Mouse (Mus musculus): ENCODE results near the gene Arfip2.

Arfip2 gene

DNA sequence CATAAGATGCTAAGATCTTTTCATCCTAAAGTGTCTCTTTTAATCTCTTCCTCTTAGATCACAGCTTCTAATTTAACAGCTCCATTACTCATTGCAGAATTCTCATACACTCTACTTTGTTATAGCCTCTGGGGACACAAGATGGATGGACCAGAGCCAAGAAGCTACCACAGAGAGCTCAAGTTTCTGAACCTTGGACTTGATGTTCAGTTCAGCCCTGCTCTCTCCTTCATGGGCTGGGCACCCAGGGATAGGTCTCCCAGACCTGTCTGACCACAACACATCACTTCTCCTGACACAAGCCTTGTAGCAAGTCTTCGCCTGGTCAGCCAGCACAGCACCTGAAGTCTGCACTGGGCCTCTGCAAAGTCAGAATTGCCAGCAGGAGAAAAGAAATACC, 25.8 kb downstream of the Arfip2 start:
- DNase-seq (ENCODE audit: low read depth, low spot score): no peak

DNA sequence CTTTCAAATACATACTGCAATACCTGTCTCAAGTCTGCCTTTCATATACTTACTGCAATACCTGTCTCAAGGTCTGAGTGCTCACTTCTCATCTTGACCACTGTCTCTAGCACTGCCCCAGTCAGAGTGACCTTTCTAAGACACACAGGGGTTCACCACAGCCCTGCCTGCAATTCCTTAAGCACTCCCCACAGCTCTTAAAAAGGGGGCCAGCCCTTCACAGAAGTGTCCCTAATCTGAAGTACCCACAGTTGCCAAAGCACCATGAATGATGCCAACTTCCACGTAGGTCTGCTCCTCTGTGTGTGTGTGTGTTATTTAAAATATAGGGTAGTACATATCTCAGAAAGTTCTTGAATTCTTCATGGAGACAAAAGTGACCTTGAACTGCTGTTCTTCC, 28.4 kb downstream of the Arfip2 start:
- DNase-seq (ENCODE audit: low read depth, low spot score): no peak

DNA sequence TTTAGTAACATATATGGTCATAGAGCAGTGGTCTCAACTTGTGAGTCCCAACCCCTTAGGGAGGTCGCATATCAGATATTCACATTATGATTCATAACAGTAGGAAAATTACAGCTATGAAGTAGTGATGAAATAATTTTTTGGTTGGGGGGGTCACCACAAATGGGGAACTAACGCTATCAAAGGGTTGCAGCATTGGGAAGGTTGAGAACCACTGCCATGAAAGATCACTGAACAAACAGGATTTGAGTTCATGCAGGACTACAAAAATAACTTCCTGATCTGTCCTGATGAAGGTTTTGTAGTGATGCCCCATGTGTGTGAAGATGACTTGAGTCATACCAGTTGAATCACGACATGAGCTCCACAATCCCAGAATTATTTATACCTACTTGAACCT, 31.7 kb downstream of the Arfip2 start:
- DNase-seq (ENCODE audit: low read depth, low spot score): no peak

DNA sequence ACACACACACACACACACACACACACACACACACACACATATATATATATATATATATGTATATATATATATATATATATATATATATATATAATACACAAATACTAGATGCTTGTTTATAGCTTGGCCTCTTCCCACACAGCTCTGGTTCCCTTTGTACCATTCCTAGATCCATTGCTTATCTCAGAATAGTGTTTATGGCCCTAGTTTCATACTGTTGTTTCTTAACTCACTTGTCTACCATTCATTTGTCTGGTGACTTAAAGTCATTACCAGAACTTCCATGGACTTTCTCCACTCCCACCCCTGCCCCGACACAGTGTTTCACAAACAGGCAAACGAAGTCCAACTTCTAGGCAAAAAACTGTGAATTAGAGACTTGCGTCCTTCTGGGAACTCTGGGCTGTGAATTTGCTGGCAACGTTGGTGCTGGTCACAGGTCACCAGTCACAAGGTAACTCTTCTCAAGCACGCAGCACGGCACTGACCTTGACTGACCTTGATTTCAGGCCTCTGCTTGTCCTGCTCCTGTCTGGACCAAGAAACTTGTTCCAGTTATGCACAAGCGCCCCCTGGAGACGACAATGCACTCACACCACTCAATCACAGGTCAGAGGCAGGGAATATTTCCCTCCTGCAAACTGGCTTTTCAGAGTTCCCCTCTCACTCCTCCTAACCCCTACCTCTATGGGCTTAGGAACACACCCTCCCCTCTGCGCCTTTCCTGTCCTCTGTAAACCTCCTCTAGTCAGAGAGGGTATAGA, 37.2 kb downstream of the Arfip2 start:
- no peak for DNase-seq (ENCODE audit: low read depth, low spot score)

DNA sequence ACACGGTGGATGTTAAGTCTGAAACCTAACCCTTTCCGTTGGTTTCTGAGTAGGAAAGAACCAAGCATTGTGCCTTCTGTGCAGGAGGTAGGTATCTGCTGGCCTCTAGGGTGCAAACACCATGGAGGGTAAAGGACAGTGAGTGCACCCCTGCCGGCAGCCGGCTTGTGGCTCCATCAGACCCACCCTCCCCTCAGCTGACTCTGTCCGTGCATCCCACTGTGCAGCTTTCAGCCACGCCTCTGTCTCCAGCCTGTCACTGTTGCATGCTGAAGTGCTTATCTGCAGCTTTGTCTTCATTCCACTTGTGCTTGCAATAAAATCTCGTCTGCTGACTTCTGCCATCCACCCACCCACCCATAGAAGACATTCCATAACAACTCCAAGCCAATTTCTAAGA, 50.1 kb downstream of the Arfip2 start:
- DNase-seq (ENCODE audit: low read depth, low spot score): no peak

DNA sequence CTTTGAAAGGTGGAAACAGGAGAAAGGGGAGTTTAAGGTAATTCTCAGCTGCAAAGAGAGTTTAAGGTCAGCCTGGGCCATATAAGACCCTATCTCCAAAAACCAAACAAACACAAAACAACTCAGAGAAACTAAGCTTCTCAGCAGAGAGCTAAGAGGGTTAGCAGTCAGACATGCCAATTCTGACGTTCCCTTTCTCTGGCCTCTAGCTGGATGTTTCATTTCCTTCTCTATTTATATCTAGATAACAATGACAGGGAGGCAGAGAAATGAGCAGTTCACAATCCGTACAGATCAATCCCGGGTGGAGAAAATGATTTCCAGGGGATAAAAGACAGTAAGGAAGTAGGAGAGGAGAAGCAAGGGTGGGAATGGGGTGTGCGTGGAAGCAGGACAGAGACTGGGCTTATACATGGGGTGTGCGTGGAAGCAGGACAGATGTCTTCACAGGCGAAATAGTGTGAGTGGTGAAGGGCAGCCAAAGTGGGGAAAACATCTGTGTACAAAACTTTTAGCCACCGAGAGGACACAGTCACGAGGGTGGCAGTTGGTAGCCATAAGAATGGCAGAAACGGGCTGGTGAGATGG, 51.8 kb downstream of the Arfip2 start:
- DNase-seq (ENCODE audit: low read depth, low spot score): no peak

Data from telencephalon, adult 2 months (tissue).